Mouse (Mus musculus) kidney, postnatal 0 days (tissue): ENCODE measurements around the gene Vstm2b. TPM values are rescaled to one million over a fixed set of nuclear protein-coding genes. Genes with fewer than 3 reads are reported as not detected.

Experiments used
- ATAC-seq: fragments of 200-750 bp; cut with Nextera tagmentation; replicated peaks from 2 replicates; pipeline ENCODE4 v1.8.0; 2017; ENCODE audit warnings: low read depth, moderate number of reproducible peaks, moderate TSS enrichment, moderate library complexity; ENCODE audit not compliant: low FRiP score
- DNase-seq: peaks from one replicate; pipeline ENCODE4 v3.0.0-alpha.2; 2016; ENCODE audit warnings: low spot score
- H3K27ac ChIP-seq: fragments of 300-500 bp; sonication (generic); 2 replicates; pipeline ENCODE4 v1.5.1; 2014; ENCODE audit warnings: mild to moderate bottlenecking
- H3K27me3 ChIP-seq: fragments of 300-500 bp; sonication (generic); 2 replicates; pipeline ENCODE4 v1.6.1; 2014; ENCODE audit warnings: low read length, mixed read lengths; ENCODE audit not compliant: insufficient read depth
- H3K36me3 ChIP-seq: fragments of 300-500 bp; sonication (generic); 2 replicates; pipeline ENCODE4 v1.6.1; 2014; ENCODE audit warnings: low read length, mixed read lengths; ENCODE audit not compliant: insufficient read depth
- H3K4me1 ChIP-seq: fragments of 300-500 bp; sonication (generic); replicated peaks from 2 replicates; pipeline ENCODE4 v1.6.1; 2014; ENCODE audit warnings: antibody characterized with exemption, low read length, mixed read lengths; ENCODE audit not compliant: insufficient read depth
- H3K4me2 ChIP-seq: fragments of 300-500 bp; sonication (generic); 2 replicates; pipeline ENCODE4 v1.6.1; 2014; ENCODE audit warnings: mild to moderate bottlenecking, low read length, moderate library complexity, mixed read lengths
- H3K4me3 ChIP-seq: fragments of 300-500 bp; sonication (generic); replicated peaks from 2 replicates; pipeline ENCODE4 v1.5.1; 2014; ENCODE audit warnings: low read depth, low read length
- H3K9ac ChIP-seq: fragments of 300-500 bp; sonication (generic); 2 replicates; pipeline ENCODE4 v1.6.1; 2014; ENCODE audit warnings: low read depth, low read length
- H3K9me3 ChIP-seq: fragments of 300-500 bp; sonication (generic); replicated peaks from 2 replicates; pipeline ENCODE4 v1.6.1; 2016; ENCODE audit warnings: low read length, inconsistent platforms, mixed read lengths
- CTCF ChIP-seq: IDR thresholded peaks from 2 replicates; pipeline ENCODE4 v1.5.1; 2016; ENCODE audit warnings: antibody characterized with exemption, low read depth, mild to moderate bottlenecking, moderate library complexity
- WGBS: fragments of 180-500 bp; shearing (Covaris S2); extraction: QIAGEN DNeasy Blood & Tissue Kit; methylation state at CpG from one replicate; pipeline ENCODE4 v1.1.7; 2014; 5-methylcytosine and 5-hydroxymethylcytosine counted together
- polyA plus RNA-seq: library from polyadenylated mRNA; unstranded; fragments of >200 nt; fragmentation: Nextera tagmentation; extraction: Ambion mirVana; gene quantifications from 2 replicates; pipeline ENCODE4 v1.2.1, GENCODE M21; 2015

The Vstm2b gene
- polyA plus RNA-seq, 1 experiment from 2014 or later = 4.5 TPM

DNA sequence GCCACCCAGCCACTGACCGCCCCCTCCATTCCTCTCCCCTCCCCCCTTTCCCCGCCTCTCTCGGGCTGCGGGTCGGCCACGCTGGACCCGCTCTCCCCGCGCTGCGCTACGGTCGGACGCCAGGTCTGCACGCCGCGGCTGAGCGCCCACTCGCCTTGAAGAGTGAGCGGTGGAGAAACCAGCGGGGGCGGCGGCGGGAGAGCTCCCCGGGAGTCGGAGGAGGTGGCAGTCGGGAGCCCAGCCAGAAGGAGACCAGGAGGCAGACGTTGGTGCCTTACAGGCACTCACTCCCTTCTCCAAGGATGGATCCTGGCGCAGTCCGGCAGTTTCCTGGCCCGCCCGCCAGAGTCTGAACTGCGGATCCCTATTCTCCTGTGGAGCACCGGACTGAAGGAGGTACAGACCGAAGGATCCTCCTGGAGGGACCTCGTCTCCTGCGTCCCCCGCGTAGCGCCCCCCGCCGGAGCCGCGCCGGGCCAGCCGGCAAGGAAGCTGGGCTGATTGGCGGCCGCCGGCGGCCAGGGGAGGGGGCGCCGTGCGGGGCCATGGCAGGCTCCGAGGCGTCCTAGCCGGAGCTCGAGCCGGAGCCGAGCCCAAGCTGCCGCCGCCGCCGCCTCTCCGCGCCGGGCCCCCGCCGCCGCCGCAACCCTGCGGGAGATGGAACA, 715 bp downstream of the Vstm2b start:
- DNase-seq (peak; percentile 29), ATAC-seq (peak; percentile 52)
- Histone ChIP-seq H3K4me2 (peak overlapping the region; percentile 62), H3K4me3 (peak overlapping the region; percentile 58), H3K36me3 (no peaks in the 10 kb centered on the region), H3K27ac (no peak overlapping the region), H3K9ac (peak overlapping the region; percentile 37), H3K4me1 (no peaks in the 10 kb centered on the region), H3K9me3 (no peaks in the 10 kb centered on the region), H3K27me3 (peaks cover 29% of the 10 kb centered on the region)
- TF ChIP-seq CTCF = peak; percentile 9; the same call in 1 of the 2 replicates
- under 1% methylated on average over 48 of the region's 70 CpGs for WGBS

DNA sequence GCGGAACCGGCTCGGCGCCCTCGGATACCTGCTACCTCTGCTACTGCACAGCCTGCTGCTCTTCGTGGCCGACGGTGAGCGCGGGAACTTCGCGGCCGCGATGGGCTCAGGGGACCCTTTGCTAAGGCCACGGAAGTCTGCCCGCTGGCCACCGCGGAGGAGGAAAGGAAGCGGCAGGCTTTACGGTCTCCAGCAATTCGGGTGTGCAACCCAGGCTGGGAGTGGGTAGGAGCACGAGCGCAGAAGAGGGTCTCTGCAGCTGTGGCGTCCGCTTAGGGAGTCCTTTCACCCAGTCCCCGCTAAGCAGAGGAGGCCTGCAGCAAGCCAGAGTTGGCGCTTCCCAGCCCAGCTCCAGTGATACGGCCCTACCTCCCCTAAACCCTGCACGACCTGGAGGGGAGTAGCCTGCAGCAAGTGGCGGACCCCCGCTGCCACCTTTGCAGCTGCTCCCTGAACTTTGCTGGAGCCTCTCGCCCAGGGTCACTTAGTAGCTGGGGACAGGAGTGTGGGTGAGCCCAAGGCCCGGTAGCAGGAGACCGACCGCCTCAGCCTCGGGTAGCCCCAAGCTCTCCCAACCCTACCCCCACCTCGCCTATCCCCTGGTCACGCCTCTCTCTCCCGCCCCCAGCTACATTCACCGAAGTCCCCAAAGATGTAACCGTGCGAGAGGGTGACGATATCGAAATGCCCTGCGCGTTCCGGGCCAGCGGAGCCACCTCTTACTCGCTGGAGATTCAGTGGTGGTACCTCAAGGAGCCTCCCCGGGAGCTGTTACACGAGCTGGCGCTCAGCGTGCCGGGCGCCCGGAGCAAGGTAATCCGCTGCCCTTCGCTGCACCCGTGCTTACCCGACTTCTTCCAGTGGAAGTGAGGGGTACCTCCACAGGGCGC, 1.5 kb downstream of the Vstm2b start:
- TF ChIP-seq CTCF = no peak
- DNase-seq = peak; percentile 29
- Histone ChIP-seq H3K4me2 (peak overlapping the region; percentile 62), H3K27ac (no peak overlapping the region), H3K4me1 (no peaks in the 10 kb centered on the region), H3K9ac (0 out of 2 replicates have a peak overlapping the region, but pooled peaks have one; percentile 37), H3K4me3 (peak overlapping the region; percentile 58), H3K27me3 (peaks cover 29% of the 10 kb centered on the region), H3K9me3 (no peaks in the 10 kb centered on the region), H3K36me3 (no peaks in the 10 kb centered on the region)
- WGBS = under 1% methylated on average over 61 of the region's 61 CpGs
- ATAC-seq = 0 out of 2 replicates have a peak, but pooled peaks have one; percentile 25

DNA sequence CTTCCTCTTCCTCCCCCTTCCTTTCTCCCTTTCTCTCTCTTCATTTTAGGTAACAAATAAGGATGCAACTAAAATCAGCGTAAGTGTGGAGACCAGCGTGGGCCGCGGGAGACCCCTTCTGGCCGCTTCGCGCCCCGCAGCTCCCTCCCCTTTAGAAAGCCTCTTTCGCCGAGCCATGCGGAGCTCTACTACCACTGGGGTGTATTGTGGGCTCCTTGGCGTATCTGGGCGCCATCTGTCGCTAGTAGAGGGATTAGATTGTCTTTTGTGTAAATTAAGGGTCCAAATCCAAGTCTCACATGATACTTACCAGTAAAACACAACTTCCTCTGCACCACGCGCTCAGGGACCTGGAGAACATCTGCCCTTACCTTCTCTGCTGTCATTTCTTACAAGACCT, 3.1 kb downstream of the Vstm2b start:
- Histone ChIP-seq H3K27ac (no peak overlapping the region), H3K4me3 (no peak overlapping the region), H3K4me1 (no peaks in the 10 kb centered on the region), H3K9me3 (no peaks in the 10 kb centered on the region), H3K4me2 (peak overlapping the region; percentile 10; the same call in 1 of the 2 replicates), H3K27me3 (peaks cover 29% of the 10 kb centered on the region), H3K9ac (no peak overlapping the region), H3K36me3 (no peaks in the 10 kb centered on the region)
- TF ChIP-seq CTCF = peak; percentile 85
- under 1% methylated on average over 16 of the region's 16 CpGs for WGBS
- DNase-seq (peak; percentile 92), ATAC-seq (peak; percentile 45; the same call in 1 of the 2 replicates)

DNA sequence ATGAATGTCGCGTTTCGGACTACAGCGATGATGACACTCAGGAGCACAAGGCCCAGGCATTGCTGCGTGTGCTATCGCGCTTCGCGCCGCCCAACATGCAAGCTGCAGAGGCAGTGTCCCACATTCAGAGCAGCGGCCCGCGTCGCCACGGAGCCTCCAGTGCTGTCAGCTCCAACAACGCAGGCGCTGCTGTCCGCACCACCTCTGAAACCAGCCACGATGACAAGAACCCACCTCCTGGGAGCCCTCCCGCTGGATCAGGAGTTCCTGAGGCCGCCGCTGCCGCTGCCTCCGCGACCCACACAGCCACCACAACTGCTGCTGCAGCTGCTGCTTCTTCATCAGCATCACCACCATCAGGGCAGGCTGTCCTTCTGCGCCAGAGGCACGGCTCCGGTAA, 4.4 kb downstream of the Vstm2b start:
- H3K9me3 ChIP-seq = no peaks in the 10 kb centered on the region
- peak; percentile 7 for DNase-seq
- no peak for TF ChIP-seq CTCF
- peak overlapping the region; percentile 41 for H3K4me2 ChIP-seq
- no peaks in the 10 kb centered on the region for H3K4me1 ChIP-seq
- H3K27ac ChIP-seq = no peak overlapping the region
- no peak overlapping the region for H3K9ac ChIP-seq
- H3K27me3 ChIP-seq = peaks cover 29% of the 10 kb centered on the region
- no peaks in the 10 kb centered on the region for H3K36me3 ChIP-seq
- no peak for ATAC-seq
- H3K4me3 ChIP-seq = 0 out of 2 replicates have a peak overlapping the region, but pooled peaks have one; percentile 11
- WGBS = 14% methylated on average over 28 of the region's 28 CpGs

DNA sequence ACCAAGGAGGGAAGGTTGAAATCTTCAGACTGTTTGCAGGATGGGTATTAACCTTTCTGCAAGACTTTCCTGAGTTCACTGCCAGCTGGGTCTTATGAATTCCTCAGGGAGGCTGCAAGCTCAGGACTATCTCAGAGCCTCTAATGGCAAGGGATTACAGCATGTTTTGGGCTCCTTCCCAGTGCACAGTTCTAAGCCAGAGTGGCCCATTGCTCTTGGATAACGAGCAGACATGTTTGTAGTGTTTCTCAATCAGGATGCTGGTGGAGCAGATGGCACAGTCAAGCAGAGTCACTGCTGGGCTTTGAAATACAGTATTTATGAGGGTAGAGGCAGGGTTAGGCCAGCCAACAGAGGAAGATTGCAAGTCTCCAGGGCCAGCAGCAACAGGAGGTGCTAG, 8.4 kb downstream of the Vstm2b start:
- peaks cover 12% of the 10 kb centered on the region for H3K27me3 ChIP-seq

DNA sequence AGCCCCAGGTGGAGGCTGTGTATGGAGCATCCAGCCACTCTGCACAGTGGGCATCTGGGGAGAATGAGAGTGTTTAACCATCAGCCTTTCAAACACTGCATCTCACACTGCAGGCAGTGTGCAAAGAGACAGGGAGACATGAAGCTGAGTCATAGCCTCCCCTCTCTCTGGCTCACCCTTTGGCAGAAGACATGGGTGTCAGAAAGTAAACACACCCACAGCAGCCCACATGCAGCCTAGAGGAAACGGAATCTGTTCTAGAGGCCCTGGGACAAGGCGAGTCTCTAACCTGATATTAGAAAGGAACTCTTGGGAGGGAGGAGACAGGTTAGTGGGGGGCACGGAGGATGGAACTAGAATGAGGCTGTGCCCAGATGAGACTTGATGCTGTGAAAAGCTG, 18.6 kb downstream of the Vstm2b start:
- no peak for TF ChIP-seq CTCF
- Histone ChIP-seq H3K4me1 (no peaks in the 10 kb centered on the region), H3K9me3 (no peaks in the 10 kb centered on the region), H3K36me3 (no peaks in the 10 kb centered on the region), H3K9ac (no peak overlapping the region), H3K4me2 (no peak overlapping the region), H3K27me3 (no peaks in the 10 kb centered on the region), H3K4me3 (no peak overlapping the region), H3K27ac (no peak overlapping the region)
- 81% methylated on average over 3 of the region's 3 CpGs for WGBS
- no peak for ATAC-seq
- no peak for DNase-seq

More for the DNA sequence above, 8.4 kb downstream of the Vstm2b start:
- H3K4me3 ChIP-seq = no peak overlapping the region
- DNase-seq (no peak), ATAC-seq (no peak)
- H3K4me2 ChIP-seq = no peak overlapping the region
- no peaks in the 10 kb centered on the region for H3K36me3 ChIP-seq
- TF ChIP-seq CTCF = no peak
- H3K4me1 ChIP-seq = no peaks in the 10 kb centered on the region
- H3K9me3 ChIP-seq = no peaks in the 10 kb centered on the region
- no peak overlapping the region for H3K27ac ChIP-seq
- H3K9ac ChIP-seq = no peak overlapping the region
- 65% methylated on average over 1 of the region's 1 CpGs for WGBS
